Mouse (Mus musculus) CD4-positive helper T cell, adult 2 months (primary cell): ENCODE measurements around the gene Il22ra2.

ENCODE experiments used
- DNase-seq: peaks from one replicate; pipeline ENCODE4 v3.0.0-alpha.2; 2012; ENCODE audit warnings: low read depth, missing footprints, low spot score

Il22ra2 gene

DNA sequence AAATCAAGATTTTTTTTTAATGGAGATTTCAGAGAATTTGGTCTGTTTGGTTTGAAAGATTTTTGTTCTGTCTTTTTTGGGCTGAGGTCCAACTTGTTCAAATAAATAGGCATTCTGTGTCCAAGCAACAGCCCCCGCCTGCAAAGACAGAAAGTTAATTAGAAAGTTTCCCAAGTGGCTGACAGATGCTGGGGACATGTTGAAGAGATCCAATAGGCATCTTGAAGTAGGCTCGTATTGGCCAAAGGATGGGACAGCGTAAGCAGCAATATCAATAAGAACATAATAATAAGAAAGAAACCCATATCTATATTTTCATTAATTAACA, 21.7 kb upstream of the Il22ra2 start:
- DNase-seq: no peak

DNA sequence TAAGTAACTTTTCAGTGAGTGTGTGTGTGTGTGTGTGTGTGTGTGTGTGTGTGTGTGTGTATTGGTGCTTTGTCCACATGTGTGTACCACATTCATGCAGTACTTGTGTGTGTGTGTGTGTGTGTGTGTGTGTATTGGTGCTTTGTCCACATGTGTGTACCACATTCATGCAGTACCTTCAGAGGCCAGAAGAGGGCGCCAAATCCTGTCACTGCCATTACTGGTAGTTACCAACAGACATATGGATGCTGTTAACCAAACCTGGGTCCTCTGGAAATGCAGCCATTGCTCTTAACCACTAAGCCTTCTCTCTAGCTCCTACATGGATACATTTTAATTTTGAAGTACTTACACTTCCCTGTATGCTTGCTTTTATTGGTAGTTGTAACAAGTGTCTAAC, 20.3 kb upstream of the Il22ra2 start:
- DNase-seq: peak; percentile 47

DNA sequence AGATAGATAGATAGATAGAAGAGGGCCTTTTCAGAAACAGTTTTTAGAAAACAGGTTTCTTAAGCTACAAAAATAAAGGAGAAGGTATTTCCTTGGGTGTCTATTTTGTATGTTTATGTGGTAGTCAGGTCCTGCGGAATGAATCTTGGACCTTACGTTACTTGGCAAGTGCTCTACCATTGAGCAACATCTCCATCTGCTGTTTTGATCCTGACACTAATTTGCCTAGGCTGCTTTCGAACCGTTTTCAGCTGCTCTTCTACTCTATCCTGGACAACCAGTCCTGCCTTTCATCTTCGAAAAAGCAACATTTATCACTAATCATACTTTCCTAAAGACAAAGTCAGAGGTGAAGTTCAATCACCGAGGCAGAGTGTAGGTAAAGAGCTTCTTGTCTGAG, 18.6 kb upstream of the Il22ra2 start:
- no peak for DNase-seq

DNA sequence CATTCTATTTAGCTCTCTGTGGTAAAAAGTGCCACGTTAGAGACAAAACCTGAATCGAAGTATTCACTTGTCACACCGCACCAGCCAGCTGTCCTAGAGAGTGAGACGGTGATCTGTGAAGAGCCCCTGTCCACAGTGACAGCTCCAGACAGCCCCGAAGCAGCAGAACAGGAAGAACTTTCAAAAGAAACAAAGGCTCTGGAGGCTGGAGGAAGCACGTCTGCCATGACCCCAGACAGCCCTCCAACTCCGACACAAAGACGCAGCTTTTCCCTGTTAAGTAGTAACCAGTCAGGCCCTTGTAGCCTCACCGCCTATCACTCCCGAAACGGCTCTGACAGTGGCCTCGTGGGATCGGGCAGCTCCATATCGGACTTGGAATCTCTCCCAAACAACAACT, 12.7 kb upstream of the Il22ra2 start:
- no peak for DNase-seq

DNA sequence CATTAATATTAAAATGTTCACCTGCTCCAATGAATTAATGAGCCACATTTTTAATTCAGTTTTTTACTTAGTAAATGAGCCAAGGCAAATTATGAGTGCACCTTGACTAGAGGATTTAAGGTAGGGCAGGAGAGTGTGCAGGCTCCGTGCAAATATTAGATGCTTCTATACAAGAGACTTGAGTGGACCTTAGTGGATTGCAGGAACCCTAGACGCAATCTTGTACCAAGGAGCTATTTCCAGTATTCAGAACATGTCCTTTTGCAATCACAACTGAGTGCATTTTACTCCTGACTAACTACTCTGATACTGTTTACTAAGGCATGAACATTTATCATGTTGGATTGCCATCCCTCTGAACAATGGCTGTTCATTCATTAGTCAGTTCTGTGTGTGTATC, 10.2 kb upstream of the Il22ra2 start:
- no peak for DNase-seq

DNA sequence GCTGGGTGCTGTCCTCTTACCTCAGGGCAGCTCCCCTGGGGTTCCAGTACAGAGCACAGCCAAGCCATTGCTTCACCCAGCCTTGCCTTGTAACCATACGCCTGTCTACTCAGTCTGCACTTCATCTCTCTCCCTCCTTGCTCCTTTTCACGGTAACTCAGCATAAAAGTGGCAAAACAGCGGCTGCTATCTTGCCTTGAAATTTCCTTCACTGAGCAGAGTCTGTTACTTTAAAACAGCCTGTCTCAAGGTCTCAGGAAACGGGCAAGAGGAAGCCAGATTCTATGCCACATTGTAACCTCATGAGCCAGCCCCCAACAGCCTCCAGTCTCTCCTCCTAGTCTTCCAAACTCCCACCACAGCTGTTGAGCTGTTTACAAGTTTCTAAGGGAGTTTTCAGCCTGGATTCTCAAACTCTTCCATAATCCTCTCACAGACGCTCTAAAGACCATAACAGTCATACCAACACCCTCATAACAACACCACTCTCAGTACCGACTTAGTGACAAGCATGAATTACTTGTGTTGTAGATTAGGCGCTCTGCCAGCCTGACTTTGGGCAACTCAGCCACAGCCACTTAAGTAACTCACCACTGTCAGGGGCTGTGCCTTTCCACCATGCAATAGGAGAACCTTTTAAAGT, 8.6 kb upstream of the Il22ra2 start:
- DNase-seq: no peak

DNA sequence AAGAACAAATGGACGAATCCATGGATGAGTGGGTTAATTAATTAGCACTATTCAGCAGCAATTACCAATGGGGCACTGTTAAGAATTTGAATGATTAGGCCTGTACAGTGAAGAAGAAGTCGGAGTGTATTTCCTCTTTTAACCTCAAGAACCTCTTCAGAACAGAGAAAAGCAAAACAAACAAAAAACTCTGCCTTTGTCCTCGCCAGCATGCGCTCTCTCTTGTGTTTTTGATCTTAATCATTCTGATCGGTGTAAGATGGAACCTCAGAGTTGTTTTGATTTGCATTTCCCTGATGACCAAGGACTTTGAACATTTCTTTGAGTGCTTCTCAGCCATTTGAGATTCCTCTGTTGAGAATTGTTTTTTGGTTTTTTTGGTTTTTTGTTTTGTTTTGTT, 2.1 kb upstream of the Il22ra2 start:
- peak; percentile 58 for DNase-seq

DNA sequence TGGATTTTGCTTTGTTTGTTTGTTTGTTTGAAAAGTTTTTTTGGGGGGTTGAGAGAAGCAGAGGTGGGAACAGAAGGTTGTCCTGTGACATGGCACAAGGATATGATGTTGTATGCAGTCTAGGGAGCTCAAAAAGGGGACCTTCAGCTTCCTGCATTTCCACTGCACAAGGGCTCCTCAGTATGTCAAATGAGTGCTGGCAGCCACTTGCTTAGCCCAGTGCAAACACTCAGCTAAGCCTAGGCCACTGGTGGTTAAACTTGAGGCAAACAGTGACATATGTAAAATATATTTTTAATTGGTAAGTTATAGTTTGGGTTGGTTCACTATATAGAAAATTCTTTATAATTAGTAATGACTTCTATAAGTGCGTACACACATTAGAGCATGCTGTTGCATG, 2.8 kb downstream of the Il22ra2 start:
- DNase-seq: no peak

DNA sequence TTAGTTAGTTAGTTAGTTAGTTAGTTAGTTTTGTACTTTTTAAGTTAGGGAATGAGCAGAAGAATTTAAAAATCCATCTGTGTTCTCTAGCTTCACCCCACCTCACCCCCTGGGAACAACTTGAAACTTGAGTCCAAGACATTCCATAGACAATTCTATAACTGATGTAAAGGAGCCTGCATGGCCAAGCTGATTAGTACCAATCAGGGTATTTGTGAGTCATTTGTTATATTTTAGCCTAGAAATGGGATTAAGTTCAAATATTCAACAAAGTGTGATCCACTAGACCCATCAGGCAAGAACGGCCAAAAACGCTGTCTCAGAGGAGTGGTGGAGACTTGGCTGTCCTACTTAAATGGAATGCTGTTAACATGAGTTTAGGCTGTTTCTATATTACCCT, 5.5 kb downstream of the Il22ra2 start:
- no peak for DNase-seq

DNA sequence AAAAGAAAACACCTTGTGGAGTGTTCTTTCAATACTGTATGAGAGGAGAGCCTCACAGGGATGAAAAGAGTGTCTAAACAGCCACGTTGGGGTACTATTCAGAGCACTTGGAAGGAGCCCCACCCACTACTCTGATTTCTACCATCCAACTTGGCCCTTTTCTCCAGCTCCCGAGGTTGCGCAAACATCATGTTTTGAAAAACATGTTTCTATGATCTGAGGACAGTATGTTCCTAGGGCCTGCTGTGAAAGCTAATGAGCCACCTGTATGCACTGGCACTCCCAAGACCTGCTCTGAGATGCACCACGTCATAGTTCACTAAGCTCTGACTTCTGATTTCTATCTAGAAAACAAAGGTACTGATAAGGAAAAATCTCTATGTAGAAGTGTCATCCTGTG, 6.0 kb downstream of the Il22ra2 start:
- DNase-seq: no peak

DNA sequence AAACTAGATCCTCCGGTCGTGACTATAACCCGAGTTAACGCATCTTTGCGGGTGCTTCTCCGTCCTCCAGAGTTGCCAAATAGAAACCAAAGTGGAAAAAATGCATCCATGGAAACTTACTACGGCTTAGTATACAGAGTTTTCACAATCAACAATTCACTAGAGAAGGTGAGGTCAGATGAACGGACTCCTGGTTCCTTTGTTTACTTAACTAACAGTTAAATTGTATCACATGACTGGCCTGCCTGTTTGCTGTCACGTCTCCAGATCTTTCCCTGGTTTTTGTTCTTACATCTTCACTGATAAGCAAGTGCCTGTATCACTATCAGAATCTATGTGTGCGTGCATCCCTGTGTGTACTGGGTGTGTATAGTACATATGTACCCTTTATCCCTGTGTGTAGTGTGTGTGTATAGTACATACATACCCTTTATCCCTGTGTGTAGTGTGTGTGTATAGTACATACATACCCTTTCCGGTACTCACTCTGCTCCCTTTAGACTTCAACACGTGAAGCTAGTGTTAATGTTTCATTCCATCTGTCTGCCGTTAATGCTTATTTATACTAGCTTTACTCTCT, 9.9 kb downstream of the Il22ra2 start:
- no peak for DNase-seq

DNA sequence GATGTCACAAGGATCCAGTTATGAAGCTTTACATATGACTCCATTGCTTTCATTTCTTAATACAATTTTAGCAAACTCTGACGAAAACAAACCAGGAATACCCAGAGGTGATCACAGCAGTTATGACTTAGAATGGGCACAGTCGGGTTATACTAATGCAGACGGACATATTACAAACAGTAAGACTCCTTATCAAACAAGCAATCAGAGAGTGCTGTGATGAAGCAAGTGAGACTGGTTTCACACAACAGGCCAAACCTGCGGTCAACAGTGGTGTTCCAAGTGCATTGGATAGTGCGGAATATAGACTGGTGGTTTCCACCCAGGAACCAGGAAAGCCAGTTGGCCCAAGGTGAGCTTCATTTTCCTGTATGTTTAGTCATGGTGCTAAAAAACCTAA, 17.1 kb downstream of the Il22ra2 start:
- DNase-seq: no peak

DNA sequence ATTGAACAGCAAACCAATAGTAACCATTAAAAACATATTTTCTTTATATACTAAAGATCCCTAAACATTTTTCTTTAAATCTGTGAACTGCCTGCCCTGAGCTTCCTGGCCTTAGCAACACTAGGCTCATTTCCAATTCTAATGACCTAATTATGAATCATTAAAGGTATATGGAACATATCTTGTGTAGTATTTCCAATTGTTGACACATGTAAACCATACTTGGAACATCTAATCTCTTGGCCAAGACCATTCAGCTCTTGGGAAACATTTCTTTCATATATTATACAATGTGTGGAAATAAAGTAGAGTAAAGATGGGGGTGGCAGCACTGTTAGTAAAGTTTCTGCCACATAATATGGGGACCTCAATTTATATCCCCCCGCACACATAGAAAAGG, 17.8 kb downstream of the Il22ra2 start:
- no peak for DNase-seq

DNA sequence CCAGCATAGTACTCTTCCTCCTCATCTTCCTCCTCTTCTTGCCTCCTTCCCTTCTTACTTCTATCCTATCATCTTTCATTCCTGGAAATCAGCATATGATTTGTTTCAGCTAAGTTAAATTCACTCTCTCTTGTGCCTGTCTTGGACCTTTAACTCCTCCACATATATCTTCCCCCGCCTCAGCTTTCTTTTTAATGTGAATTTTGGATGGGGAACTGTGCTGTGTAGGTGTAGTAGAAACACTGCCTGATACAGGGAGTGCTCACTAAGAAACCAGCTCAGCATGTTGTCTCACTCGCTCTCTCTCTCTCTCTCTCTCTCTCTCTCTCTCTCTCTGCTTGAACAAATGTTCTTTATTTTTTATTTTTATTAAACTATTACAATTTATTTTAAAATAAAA, 23.3 kb downstream of the Il22ra2 start:
- no peak for DNase-seq

DNA sequence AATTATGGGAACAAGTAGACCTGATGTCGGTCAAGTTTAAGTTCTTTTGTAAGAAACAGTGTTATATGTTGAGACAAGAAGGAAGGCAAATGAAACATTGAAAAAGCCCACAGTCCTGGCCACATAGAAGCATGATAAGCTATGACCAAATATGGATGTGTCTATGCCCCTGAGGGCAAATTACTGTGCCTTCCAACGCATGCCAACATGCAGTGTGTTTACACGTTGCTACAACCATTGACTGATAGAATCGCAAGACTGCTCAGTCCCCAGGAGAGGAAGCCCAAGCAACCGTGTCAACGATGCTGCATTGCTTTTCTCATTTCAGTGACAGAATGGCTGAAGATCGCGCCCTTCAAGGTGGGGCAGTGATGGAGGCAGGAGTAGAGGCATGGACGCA, 35.6 kb downstream of the Il22ra2 start:
- DNase-seq: no peak

DNA sequence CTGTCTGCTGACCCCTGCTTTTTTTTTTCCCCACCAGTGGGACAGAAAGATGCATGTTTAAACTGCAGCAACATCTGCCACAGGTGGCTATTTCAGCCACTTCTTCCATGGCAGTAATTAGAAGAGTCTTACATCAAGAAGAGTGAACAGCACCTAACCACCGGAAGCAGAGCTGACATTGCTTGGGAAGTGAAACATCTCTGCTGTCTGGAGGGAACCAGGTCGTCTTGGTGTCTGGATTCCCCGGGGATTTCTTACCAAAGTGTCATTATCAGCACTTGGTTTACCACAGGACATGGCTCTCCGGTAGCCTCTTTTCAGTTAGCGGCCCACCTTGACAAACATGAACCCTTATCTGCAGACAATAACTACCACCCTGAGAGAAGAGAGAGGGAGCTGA, 38.2 kb downstream of the Il22ra2 start:
- DNase-seq: no peak

DNA sequence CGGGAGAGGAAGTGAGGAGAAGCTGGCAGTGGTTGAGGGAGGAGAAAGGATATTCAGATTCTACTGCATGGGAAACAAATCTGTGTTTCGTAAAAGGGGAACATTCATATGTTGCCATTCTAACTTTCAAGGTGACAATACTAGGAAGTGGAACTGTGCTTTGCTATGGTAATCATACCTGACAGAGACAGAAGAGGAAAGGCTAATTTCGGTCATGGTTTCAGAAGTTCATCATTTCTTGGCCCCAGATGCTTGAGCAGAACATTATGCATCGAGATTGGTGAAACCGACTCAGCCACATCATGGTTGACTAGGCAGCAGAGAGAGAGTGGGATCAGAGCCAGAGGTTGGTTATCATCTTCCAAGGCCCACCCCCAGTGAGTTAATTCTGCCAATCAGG, 47.2 kb downstream of the Il22ra2 start:
- no peak for DNase-seq

DNA sequence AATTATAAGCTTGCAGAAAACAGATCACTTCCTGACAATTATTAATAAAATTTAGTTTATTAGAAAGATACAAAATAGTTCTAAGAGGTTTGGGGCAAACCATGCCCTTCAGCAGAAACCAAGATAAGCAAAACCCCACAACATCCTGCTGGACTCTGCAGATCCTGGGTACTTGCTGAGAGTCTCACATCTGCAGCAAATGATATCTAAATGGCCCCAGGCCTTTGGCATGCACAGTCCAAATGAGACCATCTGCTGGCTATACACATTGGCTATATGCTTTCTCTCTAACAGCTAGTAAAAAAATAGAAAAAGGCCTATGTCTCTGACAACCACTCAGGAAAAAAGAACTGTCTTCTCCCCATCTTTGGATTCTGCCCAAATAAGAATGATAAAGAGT, 50.2 kb downstream of the Il22ra2 start:
- no peak for DNase-seq

DNA sequence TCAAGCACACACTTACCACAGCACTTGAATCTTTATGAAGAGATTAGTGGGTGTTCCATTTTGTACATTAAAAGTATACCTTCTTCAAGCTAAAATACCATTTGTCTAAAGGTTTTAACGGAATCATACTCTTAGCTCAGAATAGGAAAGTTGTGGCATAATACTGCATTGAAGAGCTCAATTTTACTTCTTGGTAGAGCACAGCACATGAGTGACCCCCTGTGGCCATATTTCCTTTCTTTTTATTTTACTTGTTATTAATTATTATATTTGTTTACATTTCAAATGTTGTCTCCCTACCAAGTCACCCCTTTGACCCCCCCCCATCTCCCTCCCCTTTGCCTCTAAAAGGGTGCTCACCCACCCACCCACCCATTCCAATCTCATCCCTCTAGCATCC, 51.3 kb downstream of the Il22ra2 start:
- DNase-seq: peak; percentile 21
